Mouse (Mus musculus): ENCODE measurements around the gene Snrpd3.
"Not testable (repeated sequence)": the region's sequence is repeated elsewhere in the genome, so short reads cannot be mapped to it uniquely, and the experiment has no call there.

Snrpd3 gene

DNA sequence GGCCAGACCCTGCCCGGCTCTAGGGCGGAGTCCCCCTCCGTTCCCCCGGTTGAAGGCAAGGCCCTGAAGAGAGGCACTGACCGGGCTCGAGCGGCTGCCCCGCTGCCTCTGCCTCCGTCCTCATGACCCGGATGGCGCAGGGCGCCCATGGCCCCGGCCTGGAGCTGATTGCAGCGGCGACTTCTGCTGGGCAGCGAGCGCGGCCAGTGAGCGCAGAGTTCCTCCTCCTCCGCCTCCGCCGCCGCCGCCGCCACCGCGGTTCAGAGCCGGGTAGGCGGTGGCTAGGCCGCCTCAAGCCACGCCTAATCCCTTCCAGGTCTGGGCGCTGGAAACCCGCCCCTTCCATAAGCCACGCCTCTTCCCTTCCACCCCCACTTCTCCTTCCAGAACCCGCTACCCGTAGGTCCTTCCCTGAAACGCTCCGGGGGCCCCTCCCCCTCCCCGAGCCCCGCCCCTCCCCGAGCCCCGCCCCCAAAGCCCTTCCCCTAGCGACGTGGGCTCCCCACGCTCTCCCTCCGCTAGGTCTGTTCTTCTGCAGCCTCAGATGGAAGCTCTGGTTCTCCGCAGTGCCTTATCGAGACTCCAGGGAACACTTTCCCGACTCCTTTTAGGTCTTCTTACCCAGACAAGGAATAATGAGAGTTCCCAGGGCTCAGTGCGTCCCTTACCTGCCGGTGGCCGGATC is at the start of gene Snrpd3:
TSS of gene Snrpd3 (plus strand) at position 479 of the 685 bp plus-strand sequence.
- peak; percentile 85 to 87 for DNase-seq (ENCODE audit: low read depth in 2 of 2, low spot score in 2 of 2)

DNA sequence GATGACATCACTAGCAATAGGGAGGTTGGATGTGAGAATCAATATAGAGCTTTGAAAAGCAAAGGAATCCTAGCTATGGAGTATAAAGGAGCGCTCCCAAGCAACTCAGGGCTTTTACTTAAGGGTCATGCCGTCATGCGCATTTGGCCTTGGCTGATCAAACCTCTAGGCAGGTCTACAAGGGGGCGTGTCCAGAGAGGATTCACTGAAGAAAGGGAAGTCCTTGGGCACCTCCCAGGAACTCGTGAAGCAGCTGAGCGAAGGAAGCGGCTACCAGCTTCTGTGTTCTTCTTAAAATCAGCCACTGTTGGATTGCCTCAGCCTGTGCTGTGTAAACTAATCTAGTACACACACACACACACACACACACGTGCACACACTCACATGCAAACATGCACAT is 43.9 kb upstream of the Snrpd3 start:
- no peak for DNase-seq (ENCODE audit: low read depth in 2 of 2, low spot score in 2 of 2)

DNA sequence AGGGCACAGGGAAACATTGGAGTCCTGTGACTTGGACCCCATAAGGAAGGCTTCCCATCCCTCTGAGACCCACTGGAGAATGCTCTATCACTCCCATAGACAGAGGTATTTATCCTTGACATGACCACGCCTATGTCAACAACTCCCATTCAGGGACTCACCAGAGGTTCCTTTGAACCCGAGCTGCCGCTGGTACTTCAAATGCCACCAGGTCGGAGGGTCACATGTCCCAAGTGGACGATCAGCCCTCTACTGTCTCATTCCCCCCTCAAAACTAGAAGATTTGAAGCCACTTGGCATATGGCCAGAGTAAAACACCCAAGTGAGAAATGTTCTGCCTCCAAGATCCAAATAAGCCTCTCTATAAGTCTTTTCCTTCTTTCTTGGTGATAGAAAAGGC is 42.8 kb upstream of the Snrpd3 start:
- no peak for DNase-seq (ENCODE audit: low read depth in 2 of 2, low spot score in 2 of 2)

DNA sequence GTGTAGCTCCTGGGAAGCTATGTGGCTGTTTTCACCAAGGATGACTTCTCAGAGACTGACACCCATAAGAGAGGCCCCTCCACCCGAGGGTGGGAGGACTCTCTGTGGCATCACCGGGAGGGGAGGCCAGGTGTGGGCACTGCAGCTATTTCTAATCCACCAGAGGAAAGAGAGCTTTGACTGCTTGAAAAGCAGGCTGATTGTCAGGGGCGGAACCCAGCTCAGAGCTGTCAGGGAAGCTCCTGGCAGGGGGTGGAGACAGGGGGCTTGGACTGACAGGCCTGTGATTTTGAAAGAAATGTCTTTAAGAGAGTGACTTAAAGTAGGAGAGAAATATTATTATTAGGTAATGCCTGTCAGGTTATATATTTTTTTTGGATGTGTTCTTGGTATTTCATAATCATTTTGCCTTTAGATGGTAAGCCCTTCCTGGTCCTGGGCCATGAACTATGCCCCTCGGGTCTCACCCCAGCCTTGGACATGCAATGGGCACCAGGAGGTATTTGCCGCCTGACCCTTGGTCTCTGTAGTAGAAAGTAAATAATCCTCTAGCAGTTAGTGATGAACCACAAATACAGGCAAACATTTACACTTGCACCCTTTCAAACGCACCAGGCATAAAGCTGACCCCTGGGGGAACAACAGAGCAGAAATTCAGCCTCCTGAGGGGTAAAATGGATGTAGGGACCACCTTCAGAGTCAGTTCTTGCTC is 42.1 kb upstream of the Snrpd3 start:
- DNase-seq (ENCODE audit: low read depth in 2 of 2, low spot score in 2 of 2) = not testable (repeated sequence)

DNA sequence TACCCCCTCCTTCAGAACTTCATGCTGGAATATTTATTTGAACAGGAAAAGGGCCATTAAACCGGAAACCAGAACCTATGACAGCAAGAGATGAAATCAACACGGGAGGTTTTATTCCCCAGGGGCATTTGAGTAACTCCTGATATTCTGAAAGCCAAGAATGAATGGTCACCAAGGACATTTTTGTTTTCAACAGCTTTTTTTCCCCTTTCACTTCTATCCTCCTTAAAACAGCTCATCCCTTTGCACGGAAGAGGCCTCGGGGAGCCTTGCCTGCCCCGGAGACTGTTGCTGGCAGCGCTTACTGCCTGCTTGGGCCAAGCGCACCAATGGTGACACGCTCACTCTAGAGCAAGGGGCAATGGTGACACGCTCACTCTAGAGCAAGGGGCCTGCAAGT is 40.3 kb upstream of the Snrpd3 start:
- no peak for DNase-seq (ENCODE audit: low read depth in 2 of 2, low spot score in 2 of 2)

DNA sequence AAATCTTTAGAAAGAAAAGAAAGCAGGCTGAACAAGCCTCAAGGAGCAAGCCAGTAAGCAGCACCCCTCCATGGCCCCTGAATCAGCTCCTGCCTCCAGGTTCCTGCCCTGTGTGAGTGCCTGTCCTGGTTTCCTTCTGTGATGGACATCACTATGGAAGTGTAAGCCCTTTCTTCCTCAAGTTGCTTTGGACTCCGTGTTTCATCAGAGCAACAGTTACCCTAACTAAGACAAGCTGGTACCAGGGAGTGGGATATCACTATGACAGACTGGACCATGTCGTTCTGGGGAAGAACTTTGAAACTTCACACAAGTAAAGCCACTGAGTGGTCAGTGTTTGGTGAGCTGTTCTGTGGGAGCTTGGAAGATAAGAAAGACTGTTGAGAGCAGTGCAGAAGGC is 37.4 kb upstream of the Snrpd3 start:
- DNase-seq (ENCODE audit: low read depth in 2 of 2, low spot score in 2 of 2) = no peak

DNA sequence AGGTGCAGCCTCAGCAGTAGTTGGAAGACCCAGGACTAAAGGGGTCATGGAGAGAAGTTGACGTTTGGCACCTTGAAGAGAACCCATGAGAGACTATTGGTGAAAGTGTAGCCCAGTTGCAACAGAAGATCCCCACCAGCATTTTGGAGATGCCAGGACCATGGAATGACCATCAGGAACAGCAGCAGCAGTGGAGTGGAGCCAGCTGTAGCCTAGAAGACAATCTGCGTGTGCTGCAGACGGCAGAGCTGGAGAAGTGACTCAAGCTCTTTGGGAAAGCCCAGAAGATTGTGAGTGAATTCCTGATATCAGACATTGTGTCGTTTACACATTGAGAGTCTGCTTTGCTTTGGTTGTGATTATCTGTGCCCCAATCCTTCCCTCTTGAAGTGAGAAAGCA is 35.6 kb upstream of the Snrpd3 start:
- no peak for DNase-seq (ENCODE audit: low read depth in 2 of 2, low spot score in 2 of 2)

DNA sequence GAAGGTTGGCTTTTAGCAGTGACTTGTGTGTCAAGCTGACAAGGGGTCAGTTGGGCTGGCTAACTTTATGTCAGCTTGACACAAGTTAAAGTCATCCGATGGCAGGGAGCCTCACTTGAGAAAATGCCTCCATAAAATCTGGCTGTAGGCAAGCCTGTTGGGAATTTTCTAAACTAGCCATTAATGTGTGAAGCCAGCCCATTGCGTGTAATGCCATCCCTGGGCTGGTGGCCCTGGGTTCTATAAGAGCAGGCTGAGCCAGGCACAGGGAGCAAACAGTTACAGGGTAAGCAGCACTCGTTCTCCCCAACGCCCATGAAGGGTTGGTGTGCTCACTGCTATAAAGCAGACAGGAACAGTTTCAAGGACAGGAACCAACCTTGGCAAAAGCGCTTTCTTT is 35.1 kb upstream of the Snrpd3 start:
- DNase-seq (ENCODE audit: low read depth in 2 of 2, low spot score in 2 of 2) = no peak

DNA sequence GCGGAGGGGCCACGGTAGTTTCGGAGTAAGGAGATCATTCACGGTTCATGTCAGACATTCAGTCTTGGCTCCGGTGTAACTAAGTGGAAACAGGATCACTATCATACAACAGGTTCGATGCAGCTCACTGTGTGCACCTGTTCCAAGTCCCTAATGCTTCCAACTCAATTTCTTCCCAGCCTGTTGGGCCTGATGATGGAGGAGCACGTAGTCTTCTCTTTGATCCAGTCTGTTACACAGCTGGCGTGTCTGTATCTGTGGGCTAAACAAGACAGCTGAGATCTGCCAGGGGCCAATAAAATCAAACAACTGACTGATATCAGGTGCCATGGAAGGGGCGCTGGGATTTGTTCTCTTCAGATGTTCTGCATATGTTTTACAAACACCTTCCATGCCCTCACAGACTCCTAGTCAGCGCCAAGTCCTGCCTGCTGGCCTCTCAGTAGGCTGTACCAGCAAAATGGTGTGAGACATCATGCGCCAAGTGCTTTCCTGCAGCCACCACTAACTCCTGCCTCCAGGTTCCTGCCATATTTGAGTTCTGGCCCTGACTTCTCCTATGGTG is 34.4 kb upstream of the Snrpd3 start:
- DNase-seq (ENCODE audit: low read depth in 2 of 2, low spot score in 2 of 2) = no peak

DNA sequence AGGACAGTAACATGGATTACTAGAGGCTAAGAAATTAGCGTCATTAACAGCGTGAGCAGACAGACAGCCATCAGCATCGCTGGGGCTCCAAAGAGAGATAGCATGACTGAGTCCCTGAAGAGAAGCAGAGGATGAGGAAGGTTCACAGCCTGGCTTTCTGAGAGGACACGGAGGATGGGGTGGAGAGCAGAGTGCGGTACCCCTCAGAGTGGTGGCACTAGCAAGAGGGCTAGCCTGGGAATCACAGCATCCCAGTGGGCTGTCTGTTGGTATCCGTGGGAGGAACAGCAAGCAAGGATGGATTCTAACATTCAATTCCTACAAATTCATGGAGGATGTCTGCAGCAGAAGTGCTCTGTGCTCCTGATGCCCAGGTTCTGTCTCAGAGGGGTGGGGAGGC is 33.3 kb upstream of the Snrpd3 start:
- no peak for DNase-seq (ENCODE audit: low read depth in 2 of 2, low spot score in 2 of 2)

DNA sequence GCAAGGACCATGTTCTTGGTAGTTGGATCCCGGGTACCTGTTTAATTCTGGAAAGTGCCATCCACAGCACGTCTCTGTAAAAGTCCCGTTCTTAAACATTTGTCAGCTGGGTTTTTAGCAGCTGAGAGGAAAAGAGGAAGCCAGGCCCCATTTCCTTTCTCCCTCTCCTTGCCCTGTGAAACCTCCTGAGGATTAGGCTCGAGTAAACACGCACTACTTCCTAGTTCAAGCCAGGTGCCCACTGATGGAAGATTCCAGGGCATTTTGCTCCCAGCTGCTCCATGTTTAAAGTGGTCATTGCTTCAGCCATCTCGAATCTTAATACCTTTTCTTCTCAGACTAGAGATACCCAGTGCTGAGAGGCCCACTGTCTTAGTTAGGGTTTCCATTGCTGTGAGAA is 32.6 kb upstream of the Snrpd3 start:
- DNase-seq (ENCODE audit: low read depth in 2 of 2, low spot score in 2 of 2) = no peak

DNA sequence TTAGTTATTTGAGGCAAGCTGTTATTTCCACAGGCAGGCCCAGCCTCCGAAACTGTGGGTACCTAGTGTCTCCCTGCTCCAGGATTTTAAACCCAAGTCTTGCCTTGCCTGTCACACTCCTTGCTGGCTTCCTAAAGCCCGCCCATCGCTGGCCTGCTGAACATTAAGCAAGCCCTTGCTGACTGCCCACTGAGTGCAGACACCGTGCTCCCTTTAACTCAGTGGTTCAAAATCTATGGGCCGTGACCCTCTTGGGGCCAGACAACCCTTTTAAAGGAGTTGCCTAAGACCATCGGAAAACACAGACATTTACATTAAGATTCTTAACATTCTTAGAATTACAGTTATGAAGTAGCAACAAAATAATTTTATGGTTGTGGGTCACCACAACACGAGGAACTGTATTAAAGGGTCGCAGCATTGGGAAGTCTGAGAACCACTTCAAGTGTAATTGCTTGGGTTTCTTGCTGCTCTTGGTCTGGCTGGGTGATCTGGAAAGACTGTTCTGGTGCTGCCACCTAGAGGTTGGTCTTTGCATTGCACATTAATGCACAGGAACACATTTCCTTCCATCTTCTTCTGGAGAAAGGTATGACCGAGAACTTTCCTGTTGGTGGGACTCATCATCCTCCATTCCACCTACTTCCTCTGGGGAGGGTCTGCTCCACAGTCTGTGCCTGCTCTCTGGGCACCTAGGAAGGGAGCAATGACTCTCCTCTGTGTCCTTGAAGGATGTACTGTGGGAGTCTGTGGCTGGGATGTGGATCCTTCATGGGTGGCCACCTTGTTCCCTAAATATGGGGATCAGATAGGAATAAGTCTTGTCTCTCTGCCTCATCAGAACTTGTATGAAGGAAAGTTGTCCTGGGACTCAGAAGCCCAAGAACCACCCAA is 31.0 kb upstream of the Snrpd3 start:
- peak; percentile 67 to 69 for DNase-seq (ENCODE audit: low read depth in 2 of 2, low spot score in 2 of 2)

DNA sequence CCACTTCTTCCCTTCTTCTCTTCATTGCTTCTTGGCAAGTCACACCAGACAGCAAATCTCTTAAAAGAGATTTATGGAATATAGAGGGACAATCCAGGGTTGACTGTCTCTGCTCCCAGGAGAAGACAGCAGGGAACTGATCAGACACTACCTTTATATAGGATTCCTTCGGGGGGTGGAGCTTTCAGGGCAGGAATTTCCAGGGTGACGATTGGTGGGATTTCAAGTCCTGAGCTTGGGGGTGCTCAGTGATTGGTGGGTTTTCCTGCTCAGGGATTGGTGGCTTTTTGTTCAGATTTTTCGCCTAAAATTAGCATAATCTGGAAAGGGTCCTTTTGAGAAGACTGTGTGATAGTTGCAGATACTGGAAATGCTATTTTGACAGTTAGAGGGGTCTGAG is 30.2 kb upstream of the Snrpd3 start:
- DNase-seq (ENCODE audit: low read depth in 2 of 2, low spot score in 2 of 2) = no peak

DNA sequence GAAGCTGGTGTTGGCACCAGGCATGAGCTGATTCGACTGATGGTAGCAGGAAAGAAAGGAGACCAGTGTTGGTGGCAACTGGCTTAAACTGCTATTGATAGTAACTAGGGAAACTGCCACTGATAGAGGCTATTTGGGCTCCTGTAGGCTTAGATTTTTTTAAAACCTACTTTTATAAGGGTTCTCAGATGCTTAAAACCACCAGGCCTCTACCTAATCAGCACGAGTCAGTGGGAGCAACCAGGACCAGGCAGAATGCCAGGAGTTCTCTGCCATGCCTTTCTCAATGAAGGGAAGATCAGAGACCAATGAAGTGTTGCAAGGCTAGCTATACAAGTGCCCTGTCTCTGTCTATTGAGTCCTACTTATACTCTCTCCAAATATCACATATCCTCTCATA is 27.8 kb upstream of the Snrpd3 start:
- DNase-seq (ENCODE audit: low read depth in 2 of 2, low spot score in 2 of 2) = no peak

DNA sequence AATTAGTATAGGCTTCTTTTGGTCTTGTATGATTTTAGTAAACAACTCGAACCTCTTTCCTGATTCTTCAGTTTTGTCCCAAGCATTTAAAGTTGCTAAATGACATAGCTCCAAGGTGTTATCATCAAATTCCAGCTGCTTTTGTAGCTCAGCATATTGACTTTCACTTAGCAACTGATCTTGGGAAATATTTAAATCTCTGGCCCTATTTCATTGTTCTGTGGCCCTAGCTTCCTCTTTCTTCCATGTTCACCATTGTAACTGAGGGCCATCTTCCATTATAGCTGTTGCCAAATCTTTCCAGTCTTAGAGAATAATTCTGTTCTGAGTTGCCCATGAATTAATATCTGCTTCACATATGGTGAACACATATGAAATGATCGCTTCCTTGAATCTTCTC is 26.6 kb upstream of the Snrpd3 start:
- DNase-seq (ENCODE audit: low read depth in 2 of 2, low spot score in 2 of 2) = no peak

DNA sequence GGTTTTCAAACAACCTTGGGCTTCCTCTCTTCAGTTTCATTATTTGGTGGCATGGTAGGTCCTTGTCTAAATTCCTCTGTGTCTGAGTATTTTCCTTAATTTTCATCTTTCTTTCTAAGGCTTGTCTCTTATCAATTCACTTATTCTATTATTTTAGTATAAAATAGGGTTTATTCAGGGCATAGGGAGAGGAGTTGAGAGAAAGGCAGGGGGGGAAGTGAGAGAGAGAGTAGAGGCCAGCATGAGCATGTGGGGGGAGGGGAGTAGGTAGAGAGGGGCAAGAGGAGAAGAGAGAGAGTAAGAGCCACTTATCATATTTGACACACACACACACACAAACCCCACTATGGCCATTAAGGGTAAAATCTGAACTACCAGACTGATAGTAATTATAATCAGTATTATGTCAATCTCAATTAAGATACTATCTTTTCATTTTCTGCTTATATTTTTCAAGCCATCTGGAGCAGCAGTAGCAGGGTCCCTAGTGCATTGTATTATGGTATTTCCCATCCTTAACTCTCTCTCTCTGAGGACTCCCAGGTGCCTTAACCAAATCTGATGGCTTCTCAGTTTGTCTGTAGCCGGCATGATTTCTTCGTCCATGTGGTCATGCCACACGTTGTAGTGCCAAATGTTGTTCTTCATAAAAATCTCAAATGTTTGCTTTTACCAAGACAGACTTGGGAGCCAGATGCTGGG is 26.0 kb upstream of the Snrpd3 start:
- DNase-seq (ENCODE audit: low read depth in 2 of 2, low spot score in 2 of 2) = no peak

DNA sequence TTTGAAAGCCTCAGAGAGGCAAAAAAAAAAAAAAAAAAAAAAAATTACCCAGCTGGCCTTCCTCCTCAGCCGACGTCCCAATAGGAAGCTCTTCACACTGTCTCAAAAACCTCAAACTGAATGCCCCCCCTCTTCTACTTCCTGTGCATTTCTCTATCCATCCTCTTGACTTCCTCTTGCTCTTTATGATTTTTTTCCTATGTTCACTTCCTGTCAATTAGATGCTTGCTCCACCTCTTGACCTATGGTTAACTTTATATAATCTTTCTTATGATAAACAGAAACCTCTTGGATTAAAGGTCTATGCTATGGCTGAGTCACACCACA is 25.5 kb upstream of the Snrpd3 start:
- DNase-seq (ENCODE audit: low read depth in 2 of 2, low spot score in 2 of 2) = no peak

DNA sequence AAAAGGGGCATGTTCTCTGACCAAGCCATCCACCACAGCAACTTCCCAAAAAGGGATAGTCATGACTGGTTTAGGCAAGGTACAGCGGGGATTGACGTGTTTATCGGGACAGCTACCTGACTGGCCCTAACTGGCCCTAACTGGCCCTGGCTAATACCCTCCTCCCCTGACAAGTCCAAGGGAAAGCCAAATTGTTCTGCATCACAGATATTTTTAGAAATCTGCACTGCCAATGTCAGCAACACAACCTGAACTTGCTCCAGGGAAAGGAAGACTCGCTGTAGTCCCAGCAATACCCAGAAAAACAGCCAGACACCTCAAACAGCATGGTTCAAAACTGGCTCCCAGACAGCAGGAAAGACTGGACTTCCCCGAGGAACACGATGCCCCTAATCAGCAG is 22.0 kb upstream of the Snrpd3 start:
- DNase-seq (ENCODE audit: low read depth in 2 of 2, low spot score in 2 of 2) = no peak

DNA sequence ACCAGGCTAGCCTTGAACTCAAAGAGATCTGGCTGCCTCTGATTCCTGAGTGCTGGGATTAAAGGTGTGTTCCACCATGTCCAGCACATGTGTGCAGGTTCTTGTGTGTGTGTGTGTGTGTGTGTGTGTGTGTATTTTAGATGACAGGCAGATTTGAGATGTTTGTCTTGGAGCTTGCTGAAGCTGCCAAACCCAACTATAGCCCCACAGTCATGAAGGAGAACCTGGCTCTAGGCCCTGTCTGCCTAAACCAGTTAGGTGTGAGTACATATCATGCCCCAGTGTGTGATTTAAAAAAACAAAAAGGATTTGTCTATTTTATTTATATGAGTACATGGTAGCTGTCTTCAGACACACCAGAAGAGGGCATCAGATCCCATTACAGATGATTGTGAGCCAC is 21.4 kb upstream of the Snrpd3 start:
- no peak for DNase-seq (ENCODE audit: low read depth in 2 of 2, low spot score in 2 of 2)

DNA sequence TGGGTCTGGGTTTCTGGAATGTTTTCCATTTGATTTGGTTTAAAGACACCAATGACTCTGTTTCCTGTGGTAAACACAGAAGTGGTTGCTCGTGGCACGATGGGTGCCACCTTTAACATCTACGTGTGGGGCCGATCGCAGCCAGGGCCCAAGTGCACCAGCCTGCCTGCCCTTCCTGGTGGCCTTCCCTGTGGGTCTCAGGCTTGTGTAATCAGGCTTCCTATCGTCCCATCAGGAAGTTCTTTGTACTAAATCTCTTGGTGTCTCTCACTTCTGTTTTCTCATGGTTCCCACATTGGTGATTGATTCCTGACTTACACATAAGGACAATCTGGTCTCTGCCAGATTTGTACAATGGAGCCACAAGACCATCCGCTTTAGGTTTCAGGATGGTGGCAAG is 18.1 kb upstream of the Snrpd3 start:
- not testable (repeated sequence) for DNase-seq (ENCODE audit: low read depth in 2 of 2, low spot score in 2 of 2)

DNA sequence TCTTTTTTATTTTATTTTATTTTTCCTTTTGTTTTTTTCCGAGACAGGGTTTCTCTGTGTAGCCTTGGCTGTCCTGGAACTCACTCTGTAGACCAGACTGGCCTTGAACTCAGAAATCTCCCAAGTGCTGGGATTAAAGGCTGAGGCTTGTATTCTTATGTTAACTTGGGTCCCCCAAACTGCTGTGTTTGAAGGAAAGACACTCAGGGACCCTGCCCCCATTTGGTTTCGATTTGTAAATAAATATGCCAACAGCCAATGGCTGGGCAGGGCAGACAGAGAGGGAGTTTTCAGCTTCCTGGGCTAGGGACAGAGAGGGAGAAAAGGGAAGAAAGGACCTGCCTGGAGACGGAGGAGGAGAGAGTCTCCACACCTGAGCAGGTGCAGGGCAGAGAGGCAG is 17.6 kb upstream of the Snrpd3 start:
- DNase-seq (ENCODE audit: low read depth in 2 of 2, low spot score in 2 of 2) = no peak
